Mouse (Mus musculus) hindbrain, postnatal 0 days (tissue): ENCODE data around the gene Me3. TPM values are rescaled to one million over a fixed set of nuclear protein-coding genes. Genes with fewer than 3 reads are reported as not detected.
A peak's percentile ranks its signal among the peaks of the same experiment; 100 is the strongest.

Experiments used
- ATAC-seq: fragments of 200-750 bp; cut with Nextera tagmentation; 2 replicates; pipeline ENCODE4 v1.8.0; 2017; ENCODE audit warnings: mild to moderate bottlenecking, moderate TSS enrichment, moderate library complexity
- DNase-seq: peaks from one replicate; pipeline ENCODE4 v3.0.0-alpha.2; 2015; ENCODE audit warnings: low spot score
- H3K27ac ChIP-seq: fragments of 300-500 bp; sonication (generic); 2 replicates; pipeline ENCODE4 v1.5.1; 2014; ENCODE audit warnings: mild to moderate bottlenecking
- H3K27me3 ChIP-seq: fragments of 300-500 bp; sonication (generic); 2 replicates; pipeline ENCODE4 v1.6.1; 2014; ENCODE audit warnings: low read length, mixed read lengths; ENCODE audit not compliant: insufficient read depth
- H3K36me3 ChIP-seq: fragments of 300-500 bp; sonication (generic); 2 replicates; pipeline ENCODE4 v1.6.1; 2014; ENCODE audit warnings: low read length, mixed read lengths; ENCODE audit not compliant: insufficient read depth
- H3K4me1 ChIP-seq: fragments of 300-500 bp; sonication (generic); 2 replicates; pipeline ENCODE4 v1.6.1; 2014; ENCODE audit warnings: antibody characterized with exemption, low read length, mixed read lengths; ENCODE audit not compliant: insufficient read depth
- H3K4me2 ChIP-seq: fragments of 300-500 bp; sonication (generic); 2 replicates; pipeline ENCODE4 v1.6.1; 2014; ENCODE audit warnings: low read depth, mild to moderate bottlenecking, low read length, moderate library complexity, mixed read lengths
- H3K4me3 ChIP-seq: fragments of 300-500 bp; sonication (generic); 2 replicates; pipeline ENCODE4 v1.5.1; 2014; ENCODE audit warnings: low read length
- H3K9ac ChIP-seq: fragments of 300-500 bp; sonication (generic); replicated peaks from 2 replicates; pipeline ENCODE4 v1.6.1; 2014; ENCODE audit warnings: mild to moderate bottlenecking, low read length, moderate library complexity, mixed read lengths
- H3K9me3 ChIP-seq: fragments of 300-500 bp; sonication (generic); 2 replicates; pipeline ENCODE4 v1.6.1; 2016; ENCODE audit warnings: low read length, mixed read lengths
- CTCF ChIP-seq: IDR thresholded peaks from 2 replicates; pipeline ENCODE4 v1.5.1; 2016; ENCODE audit warnings: antibody characterized with exemption, control low read depth, low read depth
- WGBS: fragments of 180-500 bp; shearing (Covaris S2); extraction: QIAGEN DNeasy Blood & Tissue Kit; methylation state at CpG from one replicate; pipeline ENCODE4 v1.1.7; 2014; 5-methylcytosine and 5-hydroxymethylcytosine counted together
- polyA plus RNA-seq: library from polyadenylated mRNA; unstranded; fragments of >200 nt; fragmentation: Nextera tagmentation; extraction: Ambion mirVana; gene quantifications from 2 replicates; pipeline ENCODE4 v1.2.1, GENCODE M21; 2015
- total RNA-seq: library from RNA; depleted of rRNA; stranded (reverse); fragments of >200 nt; gene quantifications from 2 replicates; pipeline ENCODE4 v1.2.3, GENCODE M21; 2014

Me3 gene
- total and polyA plus RNA-seq, 2 experiments from 2014 or later: 23.6 to 30.1 TPM

GRCm38 (mm10) chr7:89749183-89749582 is 117.0 kb downstream of the Me3 start:
- 34% methylated on average over 2 of the region's 2 CpGs for WGBS
- H3K4me2 ChIP-seq: no peak overlapping the region

DNA sequence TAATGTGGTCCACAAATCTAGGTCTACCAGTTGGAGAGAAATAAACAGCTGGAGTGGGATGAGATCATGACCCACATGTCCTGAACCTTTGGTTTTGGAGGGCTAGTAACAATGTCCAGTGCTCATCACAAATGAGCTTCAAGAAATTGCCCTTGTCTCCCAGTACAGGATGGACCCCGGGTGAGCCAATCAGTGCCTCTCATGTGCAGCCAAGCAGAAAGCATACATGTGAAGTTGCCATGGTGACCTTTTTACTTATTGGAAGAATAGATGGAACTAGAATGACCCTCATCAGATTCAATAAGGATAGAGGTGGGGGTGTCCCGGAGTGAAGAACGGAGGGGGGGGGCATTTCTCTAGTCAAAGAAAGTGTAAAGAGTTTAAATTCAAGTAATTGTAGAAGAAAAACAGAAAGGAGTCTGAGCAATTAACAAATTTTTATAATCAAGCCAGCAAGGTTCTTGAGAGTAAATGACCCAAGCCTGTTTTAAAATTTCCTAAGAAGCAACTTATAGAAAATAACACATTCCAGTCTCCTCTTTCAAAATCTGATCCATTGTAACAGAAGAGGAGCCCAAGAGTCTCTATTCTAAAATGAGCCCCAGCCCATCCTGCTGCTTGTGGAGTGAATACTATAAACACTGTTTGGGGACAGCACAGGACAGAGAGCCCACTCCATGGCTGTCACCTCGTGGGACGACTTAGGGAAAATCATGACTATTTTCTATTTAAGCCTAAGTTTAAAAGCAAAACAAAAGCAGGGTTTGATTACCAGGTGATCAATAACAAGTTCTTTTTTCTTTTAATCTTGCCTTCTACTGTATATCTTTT is 134.7 kb downstream of the Me3 start:
- Histone ChIP-seq H3K4me3 (no peak overlapping the region), H3K4me1 (no peaks in the 10 kb centered on the region), H3K36me3 (no peaks in the 10 kb centered on the region), H3K27ac (no peak overlapping the region), H3K9ac (no peak overlapping the region), H3K4me2 (no peak overlapping the region), H3K27me3 (no peaks in the 10 kb centered on the region), H3K9me3 (no peaks in the 10 kb centered on the region)
- no peak for TF ChIP-seq CTCF
- 10% methylated on average over 5 of the region's 5 CpGs for WGBS
- DNase-seq (peak; percentile 36), ATAC-seq (peak; percentile 68)

More at GRCm38 (mm10) chr7:89749183-89749582, 117.0 kb downstream of the Me3 start:
- Histone ChIP-seq H3K9ac (no peak overlapping the region), H3K4me1 (no peaks in the 10 kb centered on the region), H3K27me3 (no peaks in the 10 kb centered on the region), H3K36me3 (no peaks in the 10 kb centered on the region), H3K9me3 (no peaks in the 10 kb centered on the region), H3K27ac (no peak overlapping the region), H3K4me3 (no peak overlapping the region)
- ATAC-seq (no peak), DNase-seq (no peak)
- no peak for TF ChIP-seq CTCF

DNA sequence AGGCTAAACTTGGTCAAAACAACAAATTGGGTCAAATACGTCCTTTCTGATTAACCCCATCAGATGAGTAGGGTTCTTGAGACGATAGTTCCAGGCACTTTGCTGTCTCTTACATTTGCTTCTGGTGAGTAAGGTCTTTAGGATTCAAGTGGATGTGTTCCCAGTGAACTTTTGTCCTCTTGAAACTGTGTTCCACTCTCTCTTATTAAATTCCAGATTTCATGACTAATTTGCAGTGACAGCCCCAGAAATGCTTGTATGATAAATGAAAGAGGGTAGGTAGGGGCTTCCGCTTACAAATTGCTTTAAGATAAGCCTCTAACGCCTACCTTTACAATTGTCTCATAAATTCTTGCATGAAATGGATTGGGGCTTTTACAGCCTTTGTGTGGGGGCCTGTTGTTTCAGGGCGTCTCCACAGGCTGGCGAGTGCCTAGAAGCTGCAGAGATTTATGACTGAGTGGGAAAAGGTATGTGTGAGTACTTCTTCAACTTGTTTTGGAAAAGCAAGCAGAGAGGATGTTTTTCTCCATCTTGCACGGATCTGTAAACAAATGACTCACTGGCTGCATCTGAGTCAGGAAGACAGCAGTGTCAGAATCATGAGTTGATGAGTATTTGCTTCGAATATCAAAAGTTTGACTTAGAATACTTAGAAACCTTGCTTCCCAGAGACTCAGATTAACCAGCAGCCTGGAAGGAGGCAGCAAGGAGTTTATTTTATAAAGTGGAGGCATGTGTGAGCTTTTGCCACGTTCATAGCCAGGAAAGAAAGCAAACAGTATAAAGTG is 137.1 kb downstream of the Me3 start:
- no peak overlapping the region for H3K4me2 ChIP-seq
- H3K9ac ChIP-seq: no peak overlapping the region
- no peak for ATAC-seq
- 0 out of 2 replicates have a peak overlapping the region, but pooled peaks have one; percentile 17 for H3K27ac ChIP-seq
- WGBS: 49% methylated on average over 9 of the region's 9 CpGs
- H3K4me1 ChIP-seq: no peaks in the 10 kb centered on the region
- H3K36me3 ChIP-seq: no peaks in the 10 kb centered on the region
- TF ChIP-seq CTCF: no peak
- no peaks in the 10 kb centered on the region for H3K9me3 ChIP-seq
- H3K27me3 ChIP-seq: no peaks in the 10 kb centered on the region
- no peak for DNase-seq
- no peak overlapping the region for H3K4me3 ChIP-seq

- Histone ChIP-seq H3K4me1 (no peaks in the 10 kb centered on the region), H3K9ac (no peak overlapping the region), H3K27me3 (no peaks in the 10 kb centered on the region), H3K27ac (no peak overlapping the region), H3K4me2 (no peak overlapping the region), H3K36me3 (no peaks in the 10 kb centered on the region), H3K4me3 (no peak overlapping the region), H3K9me3 (no peaks in the 10 kb centered on the region)
- 36% methylated on average over 6 of the region's 6 CpGs for WGBS
- DNase-seq (peak; percentile 33), ATAC-seq (peak; percentile 56; the same call in 1 of the 2 replicates)
- no peak for TF ChIP-seq CTCF
These were observed 137.8 kb downstream of the Me3 start for GRCm38 (mm10) chr7:89770021-89770420.

- TF ChIP-seq CTCF: no peak
- ATAC-seq (no peak), DNase-seq (no peak)
- Histone ChIP-seq H3K4me3 (no peak overlapping the region), H3K36me3 (no peaks in the 10 kb centered on the region), H3K4me2 (no peak overlapping the region), H3K27me3 (no peaks in the 10 kb centered on the region), H3K27ac (no peak overlapping the region), H3K4me1 (no peaks in the 10 kb centered on the region), H3K9me3 (no peaks in the 10 kb centered on the region), H3K9ac (no peak overlapping the region)
- WGBS: 87% methylated on average over 5 of the region's 5 CpGs
These were observed 140.7 kb downstream of the Me3 start for GRCm38 (mm10) chr7:89772906-89773305.

GRCm38 (mm10) chr7:89773352-89773921 is 141.2 kb downstream of the Me3 start:
- no peaks in the 10 kb centered on the region for H3K27me3 ChIP-seq
- ATAC-seq (no peak), DNase-seq (no peak)

More at GRCm38 (mm10) chr7:89773352-89773921, 141.2 kb downstream of the Me3 start:
- H3K27ac ChIP-seq: peak overlapping the region; percentile 15; the same call in 1 of the 2 replicates
- 62% methylated on average over 3 of the region's 3 CpGs for WGBS
- H3K4me2 ChIP-seq: no peak overlapping the region
- no peaks in the 10 kb centered on the region for H3K4me1 ChIP-seq
- no peak overlapping the region for H3K9ac ChIP-seq
- H3K9me3 ChIP-seq: no peaks in the 10 kb centered on the region
- no peak overlapping the region for H3K4me3 ChIP-seq
- TF ChIP-seq CTCF: no peak
- no peaks in the 10 kb centered on the region for H3K36me3 ChIP-seq
